ENCODE assay signal across 11 mouse cellular contexts in genomic region chr13:92636226-92636909, GRCm38 (mm10). TPM values are rescaled to one million over a fixed set of nuclear protein-coding genes. Genes with fewer than 3 reads are reported as not detected.
A peak's percentile ranks its signal among the peaks of the same experiment; 100 is the strongest.
DNase-seq lines count a peak whose midpoint lies in the region; ATAC-seq lines count a peak whose summit lies in the region.
"Had no signal": no experiment of that assay in that cellular context is flagged by ENCODE, and none has a peak within 500 bp of the region (broad histone marks: within the 10 kb centered on the region; RNA-seq: fewer than 3 reads in every experiment).

No protein-coding gene starts in this region.

- DNase-seq in forebrain, embryonic 10.5 days (ENCODE audit: extremely low spot score, low spot score): no peak
- DNase-seq in forebrain, embryonic 14.5 days (ENCODE audit: low spot score): no peak
- DNase-seq in layer of hippocampus, adult 9-11 months: peak; percentile 1
- DNase-seq in layer of hippocampus, postnatal 14 days (ENCODE audit: low spot score in 2 of 2): no peak
- DNase-seq in spleen, postnatal 36 days (ENCODE audit: low spot score in 2 of 2): no peak
- DNase-seq in left cerebral cortex, postnatal 25 days (ENCODE audit: low spot score in 2 of 2): no peak
- DNase-seq: cerebellum, adult 11 months had no signal

- WGBS in forebrain, embryonic 10.5 days: 79% methylated on average over 6 of the region's 6 CpGs
- 69% methylated on average over 6 of the region's 6 CpGs for WGBS in forebrain, embryonic 14.5 days
- WGBS in heart, embryonic 16.5 days: 65% methylated on average over 6 of the region's 6 CpGs
- WGBS in macrophage (ENCODE audit: missing documents): 43% methylated on average over 6 of the region's 6 CpGs

- H3K27ac ChIP-seq in forebrain, embryonic 10.5 days: peak overlapping the region; percentile 87
- H3K27ac ChIP-seq in forebrain, embryonic 14.5 days (ENCODE audit: low read depth, low read length): no peak overlapping the region
- 0 out of 2 replicates have a peak overlapping the region, but pooled peaks have one; percentile 43 for H3K27ac ChIP-seq in heart, embryonic 16.5 days (ENCODE audit: low read length)
- peak overlapping the region; percentile 52 for H3K27ac ChIP-seq in macrophage
- H3K27ac ChIP-seq: midbrain, embryonic 15.5 days had no signal

- no peak overlapping the region for H3K9ac ChIP-seq in forebrain, embryonic 14.5 days (ENCODE audit: low read length)
- H3K9ac ChIP-seq in heart, embryonic 16.5 days (ENCODE audit: low read length): no peak overlapping the region
- H3K9ac ChIP-seq: midbrain, embryonic 15.5 days had no signal

- no peak overlapping the region for H3K4me3 ChIP-seq in forebrain, embryonic 10.5 days
- no peak overlapping the region for H3K4me3 ChIP-seq in forebrain, embryonic 14.5 days (ENCODE audit: low read depth, low read length)
- H3K4me3 ChIP-seq in heart, embryonic 16.5 days (ENCODE audit: low read length): no peak overlapping the region
- no peak overlapping the region for H3K4me3 ChIP-seq in macrophage (ENCODE audit: inconsistent target)
- H3K4me3 ChIP-seq: layer of hippocampus, adult 2 months; midbrain, embryonic 15.5 days had no signal

- no peaks in the 10 kb centered on the region for H3K79me2 ChIP-seq in macrophage (ENCODE audit: inconsistent target)

- H3K4me1 ChIP-seq in forebrain, embryonic 10.5 days: peaks cover 61% of the 10 kb centered on the region
- H3K4me1 ChIP-seq in forebrain, embryonic 14.5 days (ENCODE audit: control insufficient read depth, insufficient read depth, low read length): peaks cover 8% of the 10 kb centered on the region; the same call in 1 of the 2 replicates
- H3K4me1 ChIP-seq in heart, embryonic 16.5 days (ENCODE audit: control insufficient read depth, insufficient read depth, low read length): peaks cover 9% of the 10 kb centered on the region

- intact Hi-C loops in left cerebral cortex, postnatal 25 days (cut with DNase I): no loop called here

- ATAC-seq in forebrain, embryonic 14.5 days: no peak
- ATAC-seq in heart, embryonic 16.5 days (replicated peaks; ENCODE audit: extremely low read depth, insufficient read depth, low FRiP score): no peak; the same call in 1 of the 2 replicates

- H3K36me3 ChIP-seq in forebrain, embryonic 10.5 days (replicated peaks): no peaks in the 10 kb centered on the region
- H3K36me3 ChIP-seq in forebrain, embryonic 14.5 days (ENCODE audit: control insufficient read depth, insufficient read depth, low read length): no peaks in the 10 kb centered on the region
- no peaks in the 10 kb centered on the region for H3K36me3 ChIP-seq in heart, embryonic 16.5 days (ENCODE audit: control insufficient read depth, insufficient read depth)
- no peaks in the 10 kb centered on the region for H3K36me3 ChIP-seq in macrophage (ENCODE audit: inconsistent target)
- H3K36me3 ChIP-seq: midbrain, embryonic 15.5 days had no signal

- no peak overlapping the region for H3K4me2 ChIP-seq in forebrain, embryonic 14.5 days (ENCODE audit: low read length)
- peak overlapping the region; percentile 46 for H3K4me2 ChIP-seq in heart, embryonic 16.5 days (ENCODE audit: low read depth, low read length)

- H3K27me3 ChIP-seq in forebrain, embryonic 10.5 days (ENCODE audit: poor library complexity, severe bottlenecking): no peaks in the 10 kb centered on the region
- no peaks in the 10 kb centered on the region for H3K27me3 ChIP-seq in forebrain, embryonic 14.5 days (replicated peaks; ENCODE audit: control insufficient read depth, insufficient read depth, low read length)
- H3K27me3 ChIP-seq in heart, embryonic 16.5 days (ENCODE audit: control insufficient read depth, insufficient read depth, low read length): no peaks in the 10 kb centered on the region
- H3K27me3 ChIP-seq: midbrain, embryonic 15.5 days had no signal

- no peaks in the 10 kb centered on the region for H3K9me3 ChIP-seq in forebrain, embryonic 10.5 days
- H3K9me3 ChIP-seq in forebrain, embryonic 14.5 days (replicated peaks; ENCODE audit: control insufficient read depth, low read length): no peaks in the 10 kb centered on the region
- no peaks in the 10 kb centered on the region for H3K9me3 ChIP-seq in heart, embryonic 16.5 days (replicated peaks; ENCODE audit: control insufficient read depth, low read length)
- H3K9me3 ChIP-seq: midbrain, embryonic 15.5 days had no signal

RNA-seq across cellular contexts. Expression of gene Serinc5, which starts 25.5 kb away (rescaled TPM):
- polyA plus RNA-seq in forebrain, embryonic 10.5 days (2016; fragmentation: Nextera tagmentation; extraction: Ambion mirVana): 8.2 and 8.9 TPM in 2 replicates
- 13.7 and 15.5 TPM in 2 replicates for polyA plus RNA-seq in forebrain, embryonic 14.5 days (2014; fragmentation: Nextera tagmentation; extraction: Ambion mirVana)
- total RNA-seq in layer of hippocampus, postnatal 14 days (2021): 10 to 100 TPM; 70.0 to 72.2 TPM
- polyA plus RNA-seq in heart, embryonic 16.5 days (2015; fragmentation: Nextera tagmentation; extraction: Ambion mirVana): 11.0 and 13.6 TPM in 2 replicates
- 10 to 100 TPM in 9 of 26 experiments, 1 to 10 TPM in 17; 2.2 to 14.9 (median 6.5) TPM for total RNA-seq in macrophage (2018; cell fraction: chromatin; rRNA removed)
- total RNA-seq in macrophage (2018; cell fraction: cytosol; rRNA removed): 10 to 100 TPM in 9 of 26 experiments, 1 to 10 TPM in 17; 1.2 to 14.6 (median 5.7) TPM
- 10 to 100 TPM in 11 of 26 experiments, 1 to 10 TPM in 15; 2.8 to 23.5 (median 6.9) TPM for total RNA-seq in macrophage (2018; cell fraction: nucleus; rRNA removed)
- 3.1 to 9.9 TPM (median 5.8 TPM) in 3 replicates for polyA plus RNA-seq in macrophage (2018)
- total RNA-seq in left cerebral cortex, postnatal 25 days (2021): 10 to 100 TPM; 56.3 to 71.3 TPM
